Mouse (Mus musculus) megakaryocyte, embryonic 14.5 days (primary cell): Measurements from ENCODE around the gene Slc22a14.

Experiments used
- FLI1 ChIP-seq: IDR thresholded peaks from 2 replicates; pipeline ENCODE4 v1.6.1; 2012; ENCODE audit warnings: low read length, inconsistent platforms, mixed read lengths
- GATA1 ChIP-seq: IDR thresholded peaks from 3 replicates; pipeline ENCODE4 v1.6.1; 2012; ENCODE audit warnings: mixed read lengths, low read length, inconsistent platforms, borderline replicate concordance

- TF ChIP-seq FLI1 (no peak), GATA1 (no peak)
Observed at GRCm38 (mm10) chr9:119145638-119146037, 219.7 kb downstream of the Slc22a14 start.
